Mouse (Mus musculus) left cerebral cortex, adult 2 months (tissue): ENCODE results near the gene Hes7. TPM values are rescaled to one million over a fixed set of nuclear protein-coding genes. Genes with fewer than 3 reads are reported as not detected.

Experiments
- DNase-seq, 2 experiments: peaks; one replicate each; pipeline ENCODE4 v3.0.0; 2021 to 2022; ENCODE audit warnings: low spot score in 2 of 2, mixed read lengths in 1 of 2; ENCODE audit errors: extremely low spot score in 1 of 2
- H3K27ac ChIP-seq: fragments of 200-600 bp; 2 replicates; pipeline ENCODE4 v1.8.1; 2022
- H3K4me3 ChIP-seq: fragments of 200-600 bp; 2 replicates; pipeline ENCODE4 v1.8.1; 2022
- CTCF ChIP-seq: fragments of 200-600 bp; IDR thresholded peaks from 2 replicates; pipeline ENCODE4 v1.8.1; 2022; ENCODE audit warnings: antibody characterized with exemption, mild to moderate bottlenecking, moderate library complexity
- intact Hi-C: fragments of 180-260 bp; cut with DNase I; formaldehyde crosslinking; loops from one replicate; pipeline ENCODE4 v1.15.1; 2025
- total RNA-seq, 2 experiments: library from RNA; stranded (reverse); gene quantifications; 2 replicates each; pipeline ENCODE4 v1.2.3; 2021

Gene Hes7
- total RNA-seq, 2 experiments from 2014 or later, result 0.57 to 0.82 TPM

GRCm38 (mm10) chr11:69096987-69097900 is 23.0 kb upstream of the Hes7 start:
- TF ChIP-seq CTCF, result no peak
- intact Hi-C loops, result loop anchor here (5.0 kb wide), 1 partner anchor 315 kb away; the partner anchor contains the start of gene Kdm6b
- peak; percentile 96 to 98 for DNase-seq

GRCm38 (mm10) chr11:69098039-69098761 is 22.0 kb upstream of the Hes7 start:
- TF ChIP-seq CTCF, result no peak
- H3K27ac ChIP-seq, result peak overlapping the region; percentile 99
- peak overlapping the region; percentile 87 for H3K4me3 ChIP-seq
- intact Hi-C loops, result loop anchor here (5.0 kb wide), 1 partner anchor 314 kb away; the partner anchor contains the start of gene Kdm6b
- DNase-seq, result no peak

More at GRCm38 (mm10) chr11:69096987-69097900, 23.0 kb upstream of the Hes7 start:
- peak overlapping the region; percentile 99 for H3K27ac ChIP-seq
- peak overlapping the region; percentile 87 for H3K4me3 ChIP-seq

GRCm38 (mm10) chr11:69098762-69099091 is 21.5 kb upstream of the Hes7 start:
- DNase-seq, result peak; percentile 96 to 97
- intact Hi-C loops, result loop anchor here (5.0 kb wide), 1 partner anchor 314 kb away; the partner anchor contains the start of gene Kdm6b
- Histone ChIP-seq H3K27ac (peak overlapping the region; percentile 99), H3K4me3 (peak overlapping the region; percentile 87)
- no peak for TF ChIP-seq CTCF

- intact Hi-C loops, result loop anchor here (5.0 kb wide), 1 partner anchor 313 kb away; the partner anchor contains the start of gene Kdm6b
- Histone ChIP-seq H3K4me3 (peak overlapping the region; percentile 87), H3K27ac (peak overlapping the region; percentile 99)
- no peak for DNase-seq
- TF ChIP-seq CTCF, result no peak
Observed at GRCm38 (mm10) chr11:69099177-69099914, 20.9 kb upstream of the Hes7 start.

GRCm38 (mm10) chr11:69099915-69100345 is 20.3 kb upstream of the Hes7 start:
- peak overlapping the region; percentile 99 for H3K27ac ChIP-seq
- intact Hi-C loops, result loop anchor here (5.0 kb wide), 1 partner anchor 312 kb away; the partner anchor contains the start of gene Kdm6b
- peak; percentile 93 to 94 for DNase-seq
- peak; percentile 18 for TF ChIP-seq CTCF
- H3K4me3 ChIP-seq, result peak overlapping the region; percentile 87

GRCm38 (mm10) chr11:69100639-69101360 is 19.4 kb upstream of the Hes7 start:
- DNase-seq, result no peak
- intact Hi-C loops, result no loop called here
- H3K27ac ChIP-seq, result peak overlapping the region; percentile 99

GRCm38 (mm10) chr11:69101604-69102402 is 18.4 kb upstream of the Hes7 start:
- H3K27ac ChIP-seq, result peak overlapping the region; percentile 60
- DNase-seq, result no peak
- no peak for TF ChIP-seq CTCF
- H3K4me3 ChIP-seq, result peak overlapping the region; percentile 23; the same call in 1 of the 2 replicates
- intact Hi-C loops, result loop anchor here (1.0 kb wide), 1 partner anchor 8 kb away; no protein-coding TSS in a partner anchor

More at GRCm38 (mm10) chr11:69100639-69101360, 19.4 kb upstream of the Hes7 start:
- no peak for TF ChIP-seq CTCF
- peak overlapping the region; percentile 87 for H3K4me3 ChIP-seq

- H3K27ac ChIP-seq, result peak overlapping the region; percentile 60
- no peak for TF ChIP-seq CTCF
- no peak overlapping the region for H3K4me3 ChIP-seq
- intact Hi-C loops, result loop anchor here (1.0 kb wide), 1 partner anchor 8 kb away; no protein-coding TSS in a partner anchor
- no peak for DNase-seq
Observed at GRCm38 (mm10) chr11:69102403-69102725, 17.8 kb upstream of the Hes7 start.

- intact Hi-C loops, result no loop called here
Observed at GRCm38 (mm10) chr11:69103121-69103520, 17.1 kb upstream of the Hes7 start.

More at GRCm38 (mm10) chr11:69103121-69103520, 17.1 kb upstream of the Hes7 start:
- TF ChIP-seq CTCF, result no peak
- H3K27ac ChIP-seq, result no peak overlapping the region
- DNase-seq, result no peak
- H3K4me3 ChIP-seq, result no peak overlapping the region
